Mouse (Mus musculus): Measurements from ENCODE around the gene Hsd17b14.
A peak's percentile ranks its signal among the peaks of the same experiment; 100 is the strongest.

Hsd17b14 gene

DNA sequence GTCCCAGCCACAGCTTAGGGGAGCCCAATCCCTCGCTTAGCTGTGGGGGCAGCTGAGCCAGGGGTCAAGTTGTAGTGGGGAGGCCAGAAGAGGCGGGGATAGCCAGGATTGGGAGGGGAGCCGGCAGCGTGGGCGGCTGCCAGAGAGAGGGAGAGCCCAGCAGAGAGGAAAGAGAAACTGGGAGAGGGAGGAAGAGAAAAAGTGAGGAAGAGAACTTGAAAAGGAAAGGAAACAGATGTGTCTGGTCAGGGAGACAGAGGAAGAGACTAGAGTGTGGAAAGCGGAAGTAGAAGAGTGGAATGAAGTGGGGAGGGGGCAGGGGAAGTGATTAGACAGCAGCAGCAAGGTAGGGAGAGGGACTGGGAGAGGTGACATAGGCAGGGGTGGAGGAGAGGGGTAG, 25.2 kb upstream of the Hsd17b14 start:
- DNase-seq: no peak

DNA sequence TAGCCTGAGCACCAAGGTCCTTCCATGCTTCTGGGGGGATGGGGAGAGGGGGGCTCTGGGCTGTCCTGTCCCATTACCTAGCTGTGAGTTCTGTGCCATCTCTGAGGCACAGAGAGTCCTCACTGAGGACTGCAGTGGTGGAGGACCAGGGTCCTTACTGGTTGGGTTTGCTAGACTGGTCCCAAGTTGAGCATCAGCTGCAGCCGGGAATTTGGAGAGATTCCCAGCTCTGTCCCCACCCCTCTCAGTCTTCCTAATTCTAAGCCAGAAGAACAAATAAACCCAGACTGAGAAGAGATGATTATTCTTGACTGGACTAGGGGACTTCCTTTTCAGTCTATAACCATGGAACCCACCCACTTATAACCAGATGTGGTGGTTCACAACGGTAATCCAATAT, 24.1 kb upstream of the Hsd17b14 start:
- DNase-seq: no peak

DNA sequence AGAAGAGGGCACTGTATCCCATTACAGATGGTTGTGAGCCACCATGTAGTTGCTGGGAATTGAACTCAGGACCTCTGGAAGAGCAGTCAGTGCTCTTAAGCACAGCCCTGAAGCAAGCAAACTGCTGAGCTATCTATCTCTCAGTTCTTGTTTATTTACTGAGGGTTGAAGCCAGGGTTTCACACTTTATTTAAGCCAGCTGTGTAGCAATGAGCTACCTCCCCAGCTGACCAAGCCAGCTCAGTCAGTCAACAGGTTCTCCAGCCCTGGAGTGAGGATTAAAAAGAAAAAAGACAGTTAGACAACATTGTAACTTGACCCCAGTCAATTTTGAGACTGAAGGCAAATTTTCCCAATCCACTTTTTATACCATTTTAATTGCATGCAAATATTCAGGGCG, 19.0 kb upstream of the Hsd17b14 start:
- no peak for DNase-seq

GRCm38 (mm10) chr7:45537602-45538001, 17.1 kb upstream of the Hsd17b14 start:
- DNase-seq: no peak

- peak; percentile 71 to 76 for DNase-seq
These were observed 16.3 kb upstream of the Hsd17b14 start for GRCm38 (mm10) chr7:45538163-45539041.

DNA sequence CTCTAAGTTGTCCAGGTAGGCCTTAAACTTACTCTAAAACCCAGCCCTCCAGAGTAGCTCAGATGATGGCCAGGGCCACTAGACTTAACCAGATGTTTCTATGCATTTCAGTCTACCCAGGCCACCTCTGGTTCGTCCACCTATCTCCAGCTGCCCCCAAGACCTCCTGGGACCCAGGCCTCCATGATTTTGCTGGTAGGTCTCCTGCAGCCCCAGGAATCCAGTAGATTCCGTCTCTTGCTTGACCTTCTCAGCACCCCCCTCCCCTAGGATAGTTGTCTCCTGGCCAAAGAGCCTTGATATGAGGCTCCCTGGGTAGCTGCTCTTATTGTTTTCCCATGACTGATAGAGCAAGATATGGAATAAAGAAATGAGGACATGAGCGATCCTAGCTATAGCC, 15.6 kb upstream of the Hsd17b14 start:
- no peak for DNase-seq

GRCm38 (mm10) chr7:45540213-45540612, 14.5 kb upstream of the Hsd17b14 start:
- peak; percentile 53 to 61 for DNase-seq

GRCm38 (mm10) chr7:45544525-45544924, 10.2 kb upstream of the Hsd17b14 start:
- DNase-seq: no peak

DNA sequence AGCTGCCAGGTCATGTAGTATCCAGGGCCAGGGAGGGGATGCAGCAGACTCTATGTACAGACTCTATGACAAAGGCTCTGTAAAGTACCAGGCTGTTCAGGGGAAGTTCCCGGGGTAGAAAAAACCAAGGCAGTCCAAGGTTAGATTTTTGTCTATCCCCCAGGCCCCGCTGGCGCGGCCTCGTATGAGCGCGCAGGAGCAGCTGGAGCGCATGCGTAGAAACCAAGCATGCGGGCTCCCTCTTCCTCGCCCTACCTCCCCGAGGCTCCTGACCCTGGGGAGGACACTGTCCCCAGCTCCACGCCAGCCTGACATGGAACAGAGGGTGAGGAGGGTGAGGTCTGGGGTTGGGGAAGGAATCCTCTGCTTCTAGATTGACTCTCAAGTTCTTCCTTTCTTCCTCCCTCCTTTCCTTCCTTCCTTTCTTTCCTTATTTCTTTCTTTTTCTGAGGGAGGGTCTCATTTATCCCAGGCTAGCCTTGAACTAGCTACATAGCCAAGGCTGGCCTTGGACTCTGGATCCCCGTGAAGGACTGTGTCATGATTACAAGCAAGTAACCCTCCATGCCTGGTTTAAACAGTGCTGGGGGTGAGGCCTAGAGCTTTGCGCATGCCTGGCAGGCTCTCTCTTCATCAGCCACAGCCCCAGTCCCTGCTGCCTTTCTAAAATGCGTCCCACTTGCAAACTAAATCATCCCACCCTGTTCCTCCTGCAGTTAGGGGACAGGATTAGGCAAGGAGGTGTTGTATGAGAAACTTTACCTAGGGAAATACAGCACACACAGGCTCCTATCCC, 4.9 kb upstream of the Hsd17b14 start:
- no peak for DNase-seq

GRCm38 (mm10) chr7:45550821-45551511, 3.7 kb upstream of the Hsd17b14 start:
- no peak for DNase-seq

- no peak for DNase-seq
These were observed 3.2 kb upstream of the Hsd17b14 start for GRCm38 (mm10) chr7:45551512-45551883.

- DNase-seq: no peak
These were observed 1.2 kb upstream of the Hsd17b14 start for GRCm38 (mm10) chr7:45553519-45553918.

DNA sequence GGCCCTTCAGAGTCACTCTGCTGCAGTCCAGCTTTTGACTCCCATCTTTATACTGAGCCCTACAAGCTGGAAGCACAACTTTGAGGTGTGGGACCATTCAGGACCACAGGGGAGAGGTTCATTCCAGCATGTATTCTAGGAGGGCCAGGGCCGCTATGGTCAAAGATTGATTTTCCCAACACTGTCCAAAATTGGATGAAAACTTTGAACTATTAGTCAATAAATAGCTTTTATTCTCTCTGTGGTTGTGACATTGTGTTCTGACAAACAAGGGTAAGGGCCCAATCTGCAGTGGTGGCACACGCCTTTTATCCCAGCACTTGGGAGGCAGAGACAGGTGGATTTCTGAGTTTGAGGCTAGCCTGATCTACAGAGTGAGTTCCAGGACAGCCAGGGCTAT, 703 bp upstream of the Hsd17b14 start:
- no peak for DNase-seq

GRCm38 (mm10) chr7:45555787-45556186, 1.1 kb downstream of the Hsd17b14 start:
- peak; percentile 85 to 94 for DNase-seq

GRCm38 (mm10) chr7:45558907-45559306, 4.2 kb downstream of the Hsd17b14 start:
- no peak for DNase-seq

- DNase-seq: no peak
These were observed 5.5 kb downstream of the Hsd17b14 start for GRCm38 (mm10) chr7:45560241-45560640.

DNA sequence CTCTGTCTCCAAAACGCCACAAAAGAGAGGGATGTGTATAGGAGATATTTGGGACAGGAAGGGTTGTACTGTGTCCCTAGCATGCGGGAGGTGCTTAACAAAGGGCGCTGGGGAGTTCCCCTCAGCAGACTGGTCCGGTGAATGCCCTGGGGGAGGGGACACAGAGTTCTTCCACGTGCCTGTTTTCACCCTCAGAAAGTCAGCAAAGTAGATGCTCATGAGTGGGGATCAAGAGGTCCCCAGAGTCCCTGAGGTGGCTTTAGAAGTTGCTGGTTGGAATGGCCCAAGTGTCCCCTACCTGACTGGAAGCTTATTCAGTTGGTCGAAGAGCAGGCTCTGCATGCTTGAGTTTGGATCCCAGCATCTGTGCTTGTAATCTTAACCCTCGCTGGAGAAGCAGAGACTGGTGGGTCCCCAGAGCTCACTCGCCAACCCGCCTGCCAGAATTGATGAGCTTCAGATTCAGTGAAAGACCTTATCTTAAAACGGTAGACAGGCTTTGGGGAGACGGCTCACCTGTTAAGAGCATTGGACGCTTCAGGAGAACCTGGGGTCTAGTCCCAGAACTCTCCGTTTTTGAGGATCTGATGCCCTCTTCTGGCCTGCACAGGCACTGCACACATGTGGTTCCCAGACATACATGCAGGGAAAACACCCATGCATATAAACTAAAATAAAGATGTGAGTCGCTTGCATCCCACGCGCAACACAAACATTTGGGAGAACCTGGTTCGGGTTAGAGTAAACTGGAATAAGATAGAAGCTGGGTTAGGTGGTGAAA, 6.3 kb downstream of the Hsd17b14 start:
- peak; percentile 77 to 89 for DNase-seq

GRCm38 (mm10) chr7:45561624-45562520, 7.2 kb downstream of the Hsd17b14 start:
- DNase-seq: no peak

DNA sequence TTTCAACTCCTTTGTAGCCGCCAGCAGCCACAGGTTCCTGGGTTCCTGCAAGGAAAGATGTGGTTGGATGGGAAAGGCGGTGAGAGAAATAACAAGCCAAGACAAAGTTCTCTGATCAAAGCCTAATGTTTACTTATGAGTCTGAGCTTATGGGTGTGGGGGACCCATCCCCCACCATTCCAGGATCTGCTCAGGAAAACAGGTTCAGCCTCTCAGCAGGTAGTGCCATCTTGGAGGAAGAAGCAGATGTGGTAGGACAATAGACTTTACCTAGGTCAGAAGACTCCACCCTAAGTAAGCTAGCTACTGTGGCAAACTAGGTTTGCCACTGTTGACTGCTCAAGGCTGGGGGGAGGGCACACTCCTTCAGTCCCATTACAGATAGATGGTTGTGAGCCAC, 10.1 kb downstream of the Hsd17b14 start:
- DNase-seq: no peak

DNA sequence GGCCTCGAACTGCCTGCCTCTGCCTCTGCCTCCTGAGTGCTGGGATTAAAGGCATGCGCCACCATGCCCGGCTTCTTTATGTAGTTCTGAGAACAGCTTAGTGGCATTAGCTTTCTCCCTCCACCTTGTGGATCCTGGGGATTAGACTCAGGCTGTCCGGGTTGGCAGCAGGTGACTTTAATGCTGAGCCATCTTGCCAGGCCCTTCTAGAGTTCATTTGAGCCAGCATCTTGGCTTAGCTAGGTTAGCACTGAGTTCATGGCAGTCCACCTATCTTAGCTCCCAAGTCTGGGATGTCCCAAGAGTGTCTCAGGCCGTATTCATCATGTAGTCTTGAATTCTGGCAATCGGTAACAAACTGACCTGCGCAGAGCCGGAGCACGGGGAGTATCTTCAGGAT, 10.8 kb downstream of the Hsd17b14 start:
- DNase-seq: no peak

DNA sequence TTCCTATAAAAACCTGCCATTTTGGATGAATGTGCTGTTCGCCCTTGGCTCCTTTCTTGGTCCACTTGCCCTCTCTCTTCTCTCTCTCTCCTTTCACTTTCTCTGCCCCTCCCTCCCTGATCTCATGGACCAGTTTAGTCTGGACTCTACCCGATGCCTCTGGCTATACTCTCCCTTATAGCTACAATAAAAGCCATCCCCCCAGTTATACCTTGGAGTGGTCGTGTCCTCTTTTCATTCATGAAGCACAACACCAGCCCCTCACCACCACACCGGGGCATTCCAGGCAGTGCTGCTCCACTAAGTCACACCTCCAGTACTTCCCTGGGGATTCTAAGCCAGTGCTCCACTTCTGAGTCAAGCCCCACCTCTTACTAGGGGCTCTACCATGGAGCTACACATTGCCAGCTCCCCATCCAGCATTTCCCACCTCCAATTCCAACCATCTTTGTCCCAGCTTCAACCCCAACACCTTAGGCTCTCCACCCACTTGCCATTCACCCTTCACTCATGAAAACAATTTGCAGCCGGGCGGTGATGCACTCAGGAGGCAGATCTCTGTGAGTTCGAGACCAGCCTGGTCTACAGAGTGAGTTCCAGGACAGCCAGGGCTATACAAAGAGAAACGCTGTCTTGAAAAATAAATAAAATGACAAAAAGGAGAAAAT, 12.6 kb downstream of the Hsd17b14 start:
- no peak for DNase-seq
